In the genomic region with DNA sequence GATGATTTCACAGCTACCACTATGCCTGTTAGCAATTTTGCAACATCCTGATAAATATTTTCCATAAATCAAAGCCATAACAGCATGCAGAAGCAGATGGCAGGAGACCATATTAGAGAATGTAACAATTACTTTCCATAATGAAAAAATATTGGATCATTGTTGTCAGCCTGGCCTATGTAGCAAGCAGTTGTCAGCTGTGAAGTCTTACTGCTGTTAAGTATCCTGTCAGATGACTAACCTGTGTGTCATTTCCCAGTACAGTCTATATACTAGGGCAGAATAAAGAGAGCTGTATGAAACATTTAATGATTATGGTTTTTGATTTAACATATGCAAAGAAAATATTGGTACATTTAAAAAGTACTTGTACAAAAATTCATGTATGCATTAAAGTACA, we compare ENCODE assay signal across 19 mouse cellular contexts.
"Had no signal": no experiment of that assay in that cellular context is flagged by ENCODE, and none has a peak within 500 bp of the region (broad histone marks: within the 10 kb centered on the region; RNA-seq: fewer than 3 reads in every experiment).

No protein-coding gene starts in this region.

- H3K4me2 ChIP-seq: kidney, embryonic 15.5 days; limb, embryonic 12.5 days; limb, embryonic 15.5 days; liver, embryonic 11.5 days; lung, embryonic 14.5 days; midbrain, embryonic 13.5 days; stomach, embryonic 15.5 days had no signal

- H3K27me3 ChIP-seq: kidney, embryonic 15.5 days; limb, embryonic 12.5 days; limb, embryonic 15.5 days; midbrain, embryonic 13.5 days; stomach, embryonic 15.5 days had no signal

- H3K4me1 ChIP-seq: kidney, embryonic 15.5 days; limb, embryonic 12.5 days; limb, embryonic 15.5 days; midbrain, embryonic 13.5 days; stomach, embryonic 15.5 days had no signal

- H3K9me3 ChIP-seq: kidney, embryonic 15.5 days; limb, embryonic 12.5 days; limb, embryonic 15.5 days; midbrain, embryonic 13.5 days; stomach, embryonic 15.5 days had no signal

- H3K9ac ChIP-seq: kidney, embryonic 15.5 days; limb, embryonic 12.5 days; limb, embryonic 15.5 days; liver, embryonic 14.5 days; liver, postnatal 0 days; lung, embryonic 14.5 days; midbrain, embryonic 13.5 days; stomach, embryonic 15.5 days had no signal

- H3K27ac ChIP-seq: kidney, embryonic 15.5 days; limb, embryonic 12.5 days; limb, embryonic 15.5 days; liver, embryonic 14.5 days; macrophage; midbrain, embryonic 13.5 days; stomach, embryonic 15.5 days had no signal

- H3K36me3 ChIP-seq: kidney, embryonic 15.5 days; limb, embryonic 12.5 days; limb, embryonic 15.5 days; midbrain, embryonic 13.5 days; stomach, embryonic 15.5 days had no signal

- H3K4me3 ChIP-seq: kidney, embryonic 15.5 days; limb, embryonic 12.5 days; limb, embryonic 15.5 days; midbrain, embryonic 13.5 days; stomach, embryonic 15.5 days had no signal

- ATAC-seq: liver, postnatal 0 days; lung, postnatal 0 days; midbrain, embryonic 13.5 days; midbrain, embryonic 16.5 days had no signal

- DNase-seq: kidney, postnatal 10 days; kidney, postnatal 36 days; left cerebral cortex, postnatal 4 days; liver, postnatal 0 days; lung, embryonic 14.5 days; retina, postnatal 1 day; right cerebral cortex, postnatal 25 days; spleen, adult 18-20 months; thymus, postnatal 25 days had no signal
